In the genomic region with DNA sequence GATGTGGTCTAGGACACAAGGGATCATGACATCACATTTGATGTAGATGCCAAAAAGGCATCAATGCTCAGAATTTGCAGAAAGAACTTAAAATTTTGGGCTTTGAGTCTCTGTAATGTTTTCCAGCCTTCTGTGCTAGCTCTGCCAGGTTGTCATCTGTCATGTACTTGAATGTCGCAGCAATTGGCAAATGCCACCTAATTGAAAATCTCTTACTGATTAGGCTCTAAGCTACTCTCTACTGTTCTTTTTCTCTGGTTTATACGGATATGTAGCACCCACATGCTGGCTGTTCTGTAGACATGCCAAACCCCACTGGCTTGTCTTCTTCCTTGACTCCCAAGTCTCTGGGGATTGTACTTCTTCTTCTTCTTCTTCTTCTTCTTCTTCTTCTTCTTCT, we compare ENCODE assay signal across 12 mouse cellular contexts.
"Had no signal": no experiment of that assay in that cellular context is flagged by ENCODE, and none has a peak within 500 bp of the region (broad histone marks: within the 10 kb centered on the region; RNA-seq: fewer than 3 reads in every experiment).

No protein-coding gene starts in this region.

- H3K36me3 ChIP-seq: liver, embryonic 13.5 days; midbrain, embryonic 13.5 days had no signal

- H3K9me3 ChIP-seq: liver, embryonic 13.5 days; midbrain, embryonic 13.5 days had no signal

- H3K4me1 ChIP-seq: liver, embryonic 13.5 days; midbrain, embryonic 13.5 days had no signal

- ATAC-seq: intestine, postnatal 0 days; midbrain, embryonic 13.5 days; midbrain, embryonic 16.5 days had no signal

- H3K27ac ChIP-seq: kidney, postnatal 0 days; liver, embryonic 13.5 days; midbrain, embryonic 13.5 days; stomach, postnatal 0 days had no signal

- H3K4me3 ChIP-seq: liver, embryonic 13.5 days; midbrain, embryonic 13.5 days had no signal

- H3K4me2 ChIP-seq: liver, embryonic 13.5 days; midbrain, embryonic 13.5 days had no signal

- H3K27me3 ChIP-seq: liver, embryonic 13.5 days; midbrain, embryonic 13.5 days had no signal

- H3K9ac ChIP-seq: liver, embryonic 13.5 days; midbrain, embryonic 13.5 days had no signal

- DNase-seq: kidney, adult 2 months; kidney, postnatal 25 days; liver, embryonic 13.5 days; lung, adult 2 months; lung, postnatal 14 days; lung, postnatal 4 days; thymus, postnatal 25 days had no signal
